Mouse (Mus musculus) urinary bladder, postnatal 10 days (tissue): ENCODE measurements around the gene Snw1.
"Not testable (repeated sequence)": the region's sequence is repeated elsewhere in the genome, so short reads cannot be mapped to it uniquely, and the experiment has no call there.

Source experiments
- DNase-seq: peaks from one replicate; pipeline ENCODE4 v3.0.0; 2022; ENCODE audit warnings: low spot score

Gene Snw1

DNA sequence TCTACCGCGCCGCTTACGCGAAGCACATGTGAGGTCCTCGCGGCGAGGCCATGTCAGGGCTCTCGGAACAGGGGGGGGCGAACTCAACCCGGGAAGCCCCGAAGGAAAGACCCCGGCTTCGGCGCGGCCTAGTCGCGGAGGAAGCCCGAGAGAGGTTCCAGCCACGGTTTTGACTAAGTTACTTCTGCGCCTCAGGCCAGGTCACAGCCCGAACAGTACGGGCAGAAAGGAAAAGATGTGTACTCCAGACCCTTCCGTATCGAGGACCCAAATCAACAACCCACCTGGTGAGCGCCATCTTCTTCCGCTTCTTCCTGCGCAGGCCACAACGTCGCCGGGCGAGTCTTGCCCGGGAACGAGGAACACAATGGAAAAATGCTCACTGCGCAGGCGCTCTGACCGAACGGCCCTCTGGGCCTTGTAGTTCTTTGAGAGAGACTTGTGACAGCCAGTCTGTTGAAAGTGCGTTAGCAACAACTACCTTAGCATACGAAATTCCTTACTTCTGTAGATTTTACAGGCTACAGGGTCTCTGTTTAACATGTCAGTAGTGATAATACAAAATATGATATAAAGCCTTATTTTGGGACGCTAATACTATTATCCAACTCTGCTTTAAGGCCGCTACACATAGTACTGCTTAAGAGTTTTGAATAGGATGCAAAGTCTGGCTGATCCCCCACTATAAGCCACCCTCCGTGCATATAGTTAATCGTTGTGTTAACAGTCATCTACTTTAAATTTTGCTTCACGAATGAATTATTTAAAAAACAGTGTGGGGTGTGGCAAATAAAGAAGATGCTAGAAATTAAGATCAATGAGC is at the start of gene Snw1:
Gene Snw1 (minus strand): TSS at position 311 of the 823 bp plus-strand sequence.
- peak; percentile 75 for DNase-seq

DNA sequence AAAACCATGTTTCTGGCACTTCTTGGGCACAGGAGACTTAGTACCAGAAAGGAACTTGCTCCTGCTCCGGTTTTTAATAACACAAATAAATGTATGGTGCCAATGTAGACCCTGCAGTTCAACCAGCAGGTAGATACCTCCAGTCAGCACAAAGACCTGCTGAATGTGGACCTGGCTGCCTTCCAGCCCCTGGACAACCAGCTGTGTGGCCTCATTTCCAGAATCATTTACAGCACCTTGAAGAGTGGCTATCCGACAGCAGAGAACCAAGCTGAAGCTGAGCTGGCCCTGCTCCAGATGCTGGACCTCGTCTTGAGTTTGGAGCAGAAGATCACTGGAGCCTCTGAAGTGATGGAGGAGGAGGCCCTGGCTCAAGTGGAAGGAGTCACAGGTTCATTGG is 47.5 kb upstream of the Snw1 start:
- not testable (repeated sequence) for DNase-seq

DNA sequence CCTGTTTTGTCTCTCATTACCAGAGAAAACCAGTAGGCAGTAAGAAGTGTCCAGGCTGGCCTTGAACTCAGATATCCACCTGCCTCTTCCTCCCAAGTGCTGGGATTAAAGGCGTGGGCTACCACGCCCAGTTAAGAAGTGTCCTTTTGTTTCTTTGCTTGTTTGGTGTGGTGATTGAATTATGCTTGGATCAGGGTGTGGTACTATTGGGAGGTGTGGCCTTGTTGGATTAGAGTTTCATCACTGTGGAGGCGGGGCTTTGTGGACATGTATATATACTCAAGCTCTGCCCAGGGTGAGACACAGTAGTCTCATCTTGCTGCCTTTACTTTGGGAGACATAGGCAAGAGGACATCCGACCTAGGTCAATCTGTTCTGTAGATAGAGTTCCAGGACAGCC is 41.9 kb upstream of the Snw1 start, which contains the start of gene Gm8300:
Gene Gm8300 (plus strand): TSS at position 301 of the 400 bp plus-strand sequence.
- not testable (repeated sequence) for DNase-seq

DNA sequence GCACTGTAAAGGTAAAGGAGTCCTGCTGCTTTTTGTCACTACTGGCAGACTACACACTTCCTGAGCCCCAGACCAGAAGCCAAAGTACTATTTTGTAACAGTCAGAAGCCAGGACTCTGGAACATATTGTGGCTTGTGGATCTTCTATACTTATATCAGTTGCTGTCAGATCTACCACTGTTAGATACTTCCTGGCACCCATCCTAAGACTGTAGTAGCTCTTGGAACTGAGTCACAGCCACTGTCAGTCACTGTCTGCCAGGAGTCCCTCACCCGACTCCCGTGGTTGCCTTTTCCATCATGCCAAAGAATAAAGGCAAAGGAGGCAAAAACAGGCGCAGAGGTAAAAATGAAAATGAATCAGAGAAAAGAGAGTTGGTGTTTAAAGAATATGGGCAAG is 22.3 kb upstream of the Snw1 start, which contains the start of gene Gm5788:
Gene Gm5788 (plus strand): TSS at position 301 of the 400 bp plus-strand sequence.
- DNase-seq = not testable (repeated sequence)

DNA sequence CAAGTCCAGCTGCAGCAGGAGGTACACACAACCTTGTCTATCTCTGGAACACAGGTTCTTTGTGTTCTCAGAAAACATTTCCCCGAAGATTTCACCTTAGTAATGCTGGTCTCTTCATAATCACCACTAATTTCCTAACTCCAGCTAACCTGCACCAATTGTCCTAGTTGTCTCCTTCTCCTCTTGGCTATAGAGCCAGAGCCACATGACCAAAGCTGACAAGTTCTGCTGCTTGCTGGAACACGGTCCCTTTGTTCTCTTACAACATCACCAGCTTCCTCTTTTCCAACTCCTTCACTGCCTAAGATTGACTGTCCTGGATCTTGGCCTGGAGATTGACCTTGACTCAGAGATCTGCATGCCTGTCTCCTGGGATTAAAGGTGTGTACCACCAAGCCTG is 16.6 kb upstream of the Snw1 start:
- DNase-seq = not testable (repeated sequence)

DNA sequence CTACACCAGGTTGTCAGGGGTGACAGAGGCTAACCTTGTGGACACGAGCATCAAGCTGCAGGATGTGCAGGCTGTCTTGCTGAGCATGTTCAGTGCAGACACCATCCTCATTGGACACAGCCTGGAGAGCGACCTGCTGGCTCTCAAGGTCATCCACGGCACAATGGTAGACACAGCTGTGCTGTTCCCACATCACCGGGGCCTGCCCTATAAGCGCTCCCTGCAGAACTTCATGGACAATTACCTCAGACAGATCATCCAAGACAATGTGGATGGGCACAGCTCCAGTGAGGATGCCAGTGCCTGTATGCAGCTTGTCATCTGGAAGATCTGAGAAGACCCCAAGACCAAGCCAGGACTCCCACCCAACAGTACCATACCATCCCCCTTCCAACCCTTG is 10.4 kb upstream of the Snw1 start:
- DNase-seq = not testable (repeated sequence)

DNA sequence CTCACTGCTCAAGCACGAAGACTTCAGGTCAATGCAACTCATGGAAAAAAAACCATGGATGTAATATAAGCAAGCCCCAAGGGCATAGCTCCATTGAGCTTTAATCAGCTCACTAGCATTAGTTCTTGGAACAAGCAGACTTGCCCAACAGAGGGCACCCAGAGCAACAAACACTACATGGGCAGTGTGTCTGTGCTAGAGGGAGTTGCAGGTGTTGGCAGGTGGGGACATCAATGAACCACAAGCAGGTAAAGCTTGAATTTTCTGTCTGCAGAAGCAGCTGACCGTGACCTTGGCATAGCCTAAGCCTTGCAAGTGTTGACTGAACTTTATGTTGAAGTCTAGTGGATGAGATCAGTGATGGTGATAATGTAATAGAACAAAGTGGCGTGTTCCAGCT is 2.7 kb upstream of the Snw1 start:
- DNase-seq = no peak

DNA sequence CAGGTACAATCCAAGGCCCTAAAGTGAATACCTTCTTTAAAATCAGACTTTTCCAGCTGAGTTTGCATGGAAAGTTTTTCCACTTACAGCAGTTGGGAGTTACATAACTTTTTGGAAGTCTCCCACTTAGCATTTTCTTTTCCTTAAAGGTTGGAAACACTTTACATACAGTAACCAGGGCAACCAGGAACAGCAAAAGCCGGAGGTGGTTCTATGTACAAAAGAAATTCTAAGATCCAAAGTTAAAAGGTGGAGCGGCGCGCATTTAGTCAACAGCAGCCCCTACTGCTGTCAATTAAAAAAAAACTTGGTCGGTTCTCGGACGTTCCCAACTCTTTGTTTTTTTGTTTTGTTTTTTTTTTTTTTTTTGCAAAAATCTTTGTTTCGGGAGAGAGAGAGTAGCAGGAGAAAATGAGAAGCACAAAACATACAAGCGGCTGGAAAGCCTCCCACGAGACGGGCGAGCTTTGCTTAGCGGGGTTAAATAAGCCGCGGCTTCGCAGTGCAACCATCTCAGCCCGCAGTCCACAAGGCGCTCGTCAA is 582 bp downstream of the Snw1 start:
- no peak for DNase-seq

DNA sequence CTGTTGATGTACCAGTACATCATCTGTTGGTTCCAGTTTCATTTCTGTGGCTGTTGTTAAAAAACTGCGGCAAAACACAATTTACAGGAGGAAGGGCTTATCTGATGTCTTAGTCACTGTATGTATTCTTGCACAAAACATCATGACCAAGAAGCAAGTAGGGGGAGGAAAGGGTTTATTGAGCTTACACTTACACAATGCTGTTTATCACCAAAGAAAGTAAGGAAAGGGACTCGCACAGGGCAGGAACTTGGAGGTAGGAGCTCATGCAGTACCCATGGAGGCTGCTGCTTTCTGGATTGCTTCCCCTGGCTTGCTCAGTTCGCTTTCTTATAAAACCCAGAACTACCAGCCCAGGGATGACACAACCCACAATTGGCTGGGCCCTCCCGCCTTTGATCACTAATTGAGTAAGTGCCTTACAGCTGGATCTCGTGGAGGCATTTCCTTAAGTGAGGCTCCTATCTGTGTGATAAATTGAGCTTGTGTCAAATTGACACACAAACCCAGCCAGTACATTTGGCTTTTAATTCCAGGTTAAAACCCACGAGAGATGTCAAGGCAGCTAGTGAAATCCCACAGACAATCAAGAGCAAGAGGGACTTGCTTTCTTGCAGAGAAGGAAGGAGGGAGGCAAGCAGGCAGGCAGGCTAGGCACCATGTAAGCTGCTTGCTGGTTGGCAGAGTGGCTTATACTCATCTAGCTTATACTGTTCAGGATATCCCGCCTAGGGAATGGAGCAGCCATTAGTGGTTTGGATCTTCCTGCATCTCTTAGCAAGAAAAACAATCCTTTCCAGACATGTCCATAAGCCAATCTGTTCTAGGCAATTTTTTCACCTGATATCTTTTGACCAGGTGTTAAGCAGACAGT is 1.6 kb downstream of the Snw1 start:
- DNase-seq = no peak

DNA sequence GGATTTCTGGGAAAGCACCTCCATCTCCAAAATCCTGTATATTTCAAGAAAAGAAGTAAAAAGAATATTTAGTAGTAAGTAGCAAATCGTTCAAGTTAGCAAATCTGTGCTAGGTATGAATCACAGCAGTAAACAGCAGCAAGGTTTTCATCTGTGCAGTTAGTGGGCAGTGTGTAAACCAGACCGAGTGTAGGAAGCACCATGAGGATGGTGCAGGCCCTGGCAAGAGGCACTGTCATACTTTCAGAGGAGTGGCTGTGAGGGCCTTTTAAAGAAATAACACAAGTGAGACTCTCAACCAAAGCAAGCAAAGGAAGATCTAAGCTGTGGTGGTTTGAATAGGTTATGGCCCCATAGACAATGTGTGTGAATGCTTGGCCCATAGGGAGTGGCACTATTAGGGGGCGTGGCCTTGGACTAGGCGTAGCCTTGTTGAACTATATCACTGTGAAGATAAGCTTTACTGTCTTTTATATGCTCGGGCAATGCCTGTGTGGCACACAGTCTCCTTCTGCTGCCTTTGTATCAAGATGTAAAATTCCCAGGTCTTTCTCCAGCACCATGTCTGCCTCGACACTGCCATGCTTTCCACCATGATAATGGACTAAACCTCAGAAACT is 7.3 kb downstream of the Snw1 start:
- no peak for DNase-seq

DNA sequence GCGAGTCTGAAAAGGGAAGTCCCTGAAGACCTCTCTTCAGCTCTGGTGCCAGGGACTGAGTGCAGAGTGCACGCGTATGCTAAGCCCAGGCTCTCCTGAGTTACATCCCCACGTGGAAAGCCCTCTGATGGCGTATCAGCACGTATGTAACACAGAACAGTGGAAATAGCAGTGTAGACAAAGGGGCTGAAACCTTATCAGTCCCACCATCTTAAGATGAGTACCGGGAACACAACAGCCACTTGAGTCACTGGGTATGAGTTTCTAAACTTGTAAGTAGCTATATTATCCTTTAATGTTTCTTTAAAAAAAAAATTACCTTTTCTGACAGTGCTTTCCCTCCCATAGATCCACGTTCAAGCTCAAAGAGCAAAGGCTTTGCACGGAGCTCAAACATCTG is 22.6 kb downstream of the Snw1 start:
- no peak for DNase-seq

DNA sequence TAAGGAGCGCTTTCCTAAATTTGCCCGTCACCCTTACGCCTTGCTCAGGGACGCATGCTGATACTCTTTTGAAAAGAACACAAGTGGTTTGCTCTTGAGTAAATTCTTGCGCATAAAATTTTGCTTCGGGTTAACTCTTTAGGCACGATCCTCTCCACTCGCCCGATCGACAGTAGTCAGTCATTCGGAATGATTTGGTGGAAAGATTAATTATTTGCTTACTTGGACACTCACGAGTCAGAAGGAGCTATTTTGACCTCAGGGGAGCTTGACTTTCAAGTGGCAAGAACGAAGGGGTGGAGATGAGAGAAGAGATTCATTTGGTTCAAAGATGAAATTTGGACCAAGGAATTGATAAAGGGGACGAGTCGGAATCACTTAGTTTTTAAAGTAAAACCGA is 27.9 kb downstream of the Snw1 start:
- no peak for DNase-seq

DNA sequence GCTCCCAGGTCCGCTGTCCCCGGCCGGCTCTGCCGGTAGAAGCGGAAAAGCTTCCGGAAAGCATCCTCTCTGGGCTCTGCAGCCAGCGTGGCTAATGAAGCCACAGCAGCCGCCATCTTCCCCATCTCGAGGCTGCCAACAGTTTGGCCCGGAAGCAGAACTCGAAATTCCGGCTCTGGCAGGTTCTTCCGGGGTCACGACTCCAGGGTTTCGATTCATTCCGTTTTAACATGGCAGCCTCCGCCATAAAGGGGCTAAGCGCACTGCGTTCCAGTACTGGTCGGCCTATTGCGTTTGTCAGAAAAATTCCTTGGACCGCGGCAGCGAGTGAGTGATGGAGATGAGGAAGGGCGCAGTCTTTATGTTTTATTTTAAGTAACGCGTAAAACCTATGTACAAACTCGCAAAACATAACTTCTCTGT is 28.4 kb downstream of the Snw1 start, which contains the start of the genes Slirp and Alkbh1:
Gene Slirp (plus strand): TSS at position 197 of the 423 bp plus-strand sequence.
Gene Alkbh1 (minus strand): TSS at position 318 of the 423 bp plus-strand sequence.
- DNase-seq = peak; percentile 54

DNA sequence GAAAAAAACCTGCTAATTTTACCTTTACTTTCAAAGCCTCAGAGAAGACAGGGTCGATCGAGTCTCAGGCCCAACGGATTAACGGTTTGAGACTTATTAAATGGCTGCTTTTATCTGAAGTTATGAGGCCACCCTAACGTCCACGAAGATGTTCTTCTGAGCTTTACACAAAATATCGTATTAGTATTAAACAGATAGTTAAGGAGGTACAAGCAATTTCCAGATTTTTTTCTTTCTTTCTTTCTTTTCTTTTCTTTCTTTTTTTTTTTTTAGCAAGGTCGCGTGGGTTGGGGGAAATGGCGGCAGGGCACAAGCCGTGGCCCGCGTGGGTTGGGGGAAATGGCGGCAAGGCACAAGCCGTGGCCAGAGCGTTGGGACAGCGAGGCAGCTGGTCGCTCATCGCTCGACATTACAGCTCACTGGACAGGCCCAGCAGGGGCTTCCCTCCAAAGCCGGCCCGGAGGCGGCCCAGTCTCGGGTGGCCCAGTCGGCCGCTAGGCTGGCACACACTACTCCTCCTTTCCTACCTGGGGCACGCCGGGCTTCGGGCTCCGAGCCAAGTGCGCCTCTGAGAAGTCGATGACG is 28.9 kb downstream of the Snw1 start:
- DNase-seq = peak; percentile 12

DNA sequence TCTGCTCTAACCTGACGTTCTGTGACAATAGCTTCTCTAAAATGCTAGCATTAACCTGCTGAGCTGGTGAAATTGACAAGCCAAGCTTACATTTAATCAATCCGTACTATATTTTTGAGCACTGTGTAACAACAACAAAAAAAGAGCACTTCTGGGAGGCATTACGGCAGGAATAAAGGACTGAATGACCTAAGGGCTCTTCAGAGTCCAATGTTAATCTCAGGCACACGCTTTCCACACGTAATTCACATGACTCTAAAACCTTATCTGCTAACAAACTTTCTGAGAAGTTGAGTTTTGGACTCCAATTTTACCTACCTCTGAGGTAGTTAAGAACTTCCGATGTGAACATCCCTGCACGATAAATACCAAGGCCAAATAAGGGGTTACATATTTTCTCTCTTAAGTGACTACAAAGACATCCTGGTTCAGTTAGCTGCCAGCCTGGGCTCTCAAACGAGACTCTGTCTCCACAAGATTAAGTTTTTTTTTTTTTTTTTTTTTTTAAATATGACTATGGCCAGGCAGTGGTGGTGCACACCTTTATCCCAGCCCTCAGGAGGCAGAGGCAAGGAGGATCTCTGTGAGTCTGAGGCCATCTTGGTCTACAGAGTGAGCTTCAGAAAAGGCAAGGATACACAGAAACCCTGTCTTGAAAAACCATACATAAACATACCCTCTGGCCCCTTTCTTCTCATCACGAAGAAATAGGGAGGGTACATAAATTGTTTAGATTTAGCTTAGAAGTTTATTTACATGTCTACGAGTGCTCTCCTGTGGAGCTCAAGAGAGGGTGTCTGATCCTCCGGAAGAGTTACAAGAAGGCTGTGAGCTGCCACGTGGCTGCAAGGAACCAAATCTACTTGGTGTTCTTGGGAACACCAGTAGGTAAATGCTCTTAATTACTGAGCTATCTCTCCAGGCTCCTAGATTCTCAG is 29.6 kb downstream of the Snw1 start:
- DNase-seq = no peak

DNA sequence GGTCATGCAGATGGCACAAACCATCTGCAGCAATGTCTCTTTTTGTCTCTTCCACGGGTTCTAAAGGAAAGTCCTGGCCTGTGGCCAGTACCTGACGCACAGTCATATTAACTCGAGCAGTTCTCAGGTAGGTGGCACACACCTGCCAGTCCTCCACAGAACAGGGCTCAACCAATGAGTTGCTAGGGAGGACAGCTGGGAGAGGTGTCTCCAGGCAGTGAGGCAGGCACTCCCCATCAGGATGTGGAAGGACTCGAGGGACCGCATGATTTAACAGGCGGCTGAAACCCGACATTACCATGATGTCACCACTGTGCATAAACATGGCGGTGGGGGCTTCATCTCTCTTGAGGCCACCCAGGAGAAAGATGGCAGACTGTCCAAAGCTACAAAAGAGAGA is 43.2 kb downstream of the Snw1 start:
- no peak for DNase-seq

DNA sequence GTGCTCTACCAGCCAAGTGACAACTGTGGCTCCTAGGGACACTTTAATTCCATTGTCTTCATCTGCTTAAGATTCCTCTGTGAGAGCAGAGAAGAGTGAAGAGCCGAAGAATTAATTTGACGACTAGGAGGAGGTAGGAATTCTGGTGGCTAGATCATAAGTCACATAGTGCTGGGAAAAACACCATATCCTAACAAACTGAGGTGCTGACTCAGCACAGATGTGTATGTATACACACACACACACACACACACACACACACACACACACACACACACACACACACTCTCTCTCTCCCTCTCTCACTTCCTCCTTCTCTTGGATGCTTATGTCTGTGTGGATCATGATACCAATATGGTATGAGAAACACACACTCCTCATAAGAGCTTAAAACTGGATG is 43.8 kb downstream of the Snw1 start:
- DNase-seq = no peak

DNA sequence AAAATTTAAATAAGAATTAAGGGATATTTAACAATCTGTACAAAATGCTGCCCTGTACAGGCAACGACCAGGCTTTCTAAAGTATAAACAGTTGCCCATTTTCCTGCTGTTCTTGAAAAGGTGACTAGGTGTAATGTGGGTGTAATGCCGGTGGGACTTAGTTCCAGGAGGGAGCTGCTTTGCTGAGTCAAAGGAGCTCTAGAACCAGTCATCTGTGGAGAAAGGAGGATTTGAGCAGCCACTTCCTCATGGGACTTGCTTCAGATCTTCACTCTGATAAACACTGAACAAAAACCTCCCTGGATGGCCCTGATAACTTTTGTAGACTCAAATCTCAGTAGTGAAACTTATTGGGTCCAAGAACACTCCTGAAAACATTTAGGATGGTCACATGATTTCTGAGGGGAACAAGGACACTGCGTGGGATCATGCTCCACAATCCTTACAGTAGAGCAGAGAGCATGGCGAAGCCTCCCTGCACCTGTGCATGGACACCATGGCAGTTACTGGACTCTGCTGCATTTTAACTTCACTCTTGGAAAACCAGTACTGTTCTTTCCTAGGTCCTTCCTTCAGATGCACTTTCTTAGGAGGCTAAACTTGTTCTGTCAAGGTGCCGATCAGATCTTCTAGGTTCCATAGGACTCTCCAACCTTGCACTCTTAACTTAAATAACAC is 45.6 kb downstream of the Snw1 start:
- DNase-seq = no peak

DNA sequence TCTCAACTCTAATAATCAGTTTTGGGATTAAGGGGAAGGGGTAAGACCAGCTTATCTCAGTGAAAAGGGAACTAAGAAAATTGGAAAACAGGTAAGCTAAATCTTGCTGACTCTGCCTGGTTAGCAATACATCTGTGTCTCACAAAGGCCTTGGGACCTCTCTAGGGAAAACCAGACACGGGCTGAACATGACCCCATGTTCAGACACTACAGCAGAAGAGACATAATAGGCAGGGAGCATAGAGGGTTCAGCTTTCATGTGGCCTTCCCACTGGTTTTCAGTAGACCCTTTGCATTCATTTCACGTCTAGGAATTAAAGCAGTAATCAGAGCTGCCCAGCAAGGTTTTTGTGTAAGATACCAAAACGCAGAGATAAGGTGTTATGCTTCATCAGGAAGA is 47.6 kb downstream of the Snw1 start:
- no peak for DNase-seq

DNA sequence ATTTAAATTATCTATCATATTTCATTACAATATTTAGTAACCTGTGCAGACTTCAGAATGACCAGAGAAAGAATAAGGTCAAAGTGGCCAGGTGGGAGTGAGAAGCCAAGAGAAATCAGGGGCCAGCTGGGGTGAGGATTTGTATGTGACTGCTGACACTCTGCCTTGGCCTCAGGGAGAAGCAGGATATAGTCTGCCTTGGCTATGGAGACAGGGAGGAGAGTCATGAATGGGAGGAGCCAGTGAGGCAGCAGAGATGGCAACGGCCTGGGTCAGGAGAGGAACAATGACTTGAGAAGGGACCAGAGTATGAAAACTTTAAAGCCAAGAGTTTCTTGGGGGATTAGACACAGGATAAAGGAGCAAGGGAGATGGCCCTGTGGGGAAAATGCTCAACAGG is 48.4 kb downstream of the Snw1 start:
- no peak for DNase-seq
